Mouse (Mus musculus): ENCODE data around the gene Pla2g1b. TPM values are rescaled to one million over a fixed set of nuclear protein-coding genes. Genes with fewer than 3 reads are reported as not detected.

Gene Pla2g1b
- total RNA-seq, 2 experiments from 2014 or later: not detected

- peak; percentile 52 for DNase-seq (ENCODE audit: low spot score)
Observed at GRCm38 (mm10) chr5:115521553-115522461, 55.7 kb downstream of the Pla2g1b start.

- DNase-seq (ENCODE audit: low spot score): no peak
Observed at GRCm38 (mm10) chr5:115522531-115522930, 56.5 kb downstream of the Pla2g1b start.

GRCm38 (mm10) chr5:115522981-115523499 is 57.0 kb downstream of the Pla2g1b start:
- DNase-seq (ENCODE audit: low spot score): no peak

GRCm38 (mm10) chr5:115523971-115524370 is 57.9 kb downstream of the Pla2g1b start:
- no peak for DNase-seq (ENCODE audit: low spot score)

Other genes starting within 250 kb of the Pla2g1b start
- 10 to 100 TPM; 34.9 to 39.3 TPM for gene Pop5, start 230.4 kb upstream of the Pla2g1b start, total RNA-seq (2021)
- gene Rnf10, start 193.4 kb upstream of the Pla2g1b start, total RNA-seq (2021): 100 to 1,000 TPM; 275 to 312 TPM
- gene Coq5, start 186.6 kb upstream of the Pla2g1b start, total RNA-seq (2021): 10 to 100 TPM; 81.3 to 91.7 TPM
- 10 to 100 TPM; 44.1 to 75.5 TPM for gene Dynll1, start 165.3 kb upstream of the Pla2g1b start, total RNA-seq (2021)
- 10 to 100 TPM in 1 of 2 experiments, 1 to 10 TPM in 1; 9.6 to 13.2 TPM for gene Srsf9, start 139.1 kb upstream of the Pla2g1b start, total RNA-seq (2021)
- 10 to 100 TPM; 23.6 to 24.7 TPM for gene Gatc, start 125.1 kb upstream of the Pla2g1b start, total RNA-seq (2021)
- 10 to 100 TPM; 18.2 to 18.3 TPM for gene Triap1, start 125.0 kb upstream of the Pla2g1b start, total RNA-seq (2021)
- 10 to 100 TPM; 42.5 to 67.7 TPM for gene Cox6a1, start 117.3 kb upstream of the Pla2g1b start, total RNA-seq (2021)
- gene Msi1, start 36.7 kb upstream of the Pla2g1b start, total RNA-seq (2021): under 1 TPM in 1 of 2 experiments, not detected in 1; 0.57 TPM
- gene Sirt4, start 18.5 kb downstream of the Pla2g1b start, total RNA-seq (2021): 10 to 100 TPM; 14.8 to 16.5 TPM
- gene Pxn, start 40.4 kb downstream of the Pla2g1b start, total RNA-seq (2021): 10 to 100 TPM; 87.2 to 94.2 TPM
- 100 to 1,000 TPM; 617 to 621 TPM for gene Rplp0, start 93.2 kb downstream of the Pla2g1b start, total RNA-seq (2021)
- 10 to 100 TPM; 27.9 to 31.1 TPM for gene Gcn1l1, start 99.0 kb downstream of the Pla2g1b start, total RNA-seq (2021)
- gene Rab35, start 165.6 kb downstream of the Pla2g1b start, total RNA-seq (2021): 10 to 100 TPM; 37.3 to 43.7 TPM

Data from gastrocnemius, adult 18-20 months (tissue).